Mouse (Mus musculus) cortical plate, adult 2 months (tissue): ENCODE data around the gene Zfyve26.

Source experiments
- CTCF ChIP-seq: fragments of 200-500 bp; IDR thresholded peaks from 2 replicates; pipeline ENCODE4 v1.5.1; 2011; ENCODE audit warnings: mild to moderate bottlenecking, control low read depth, low read length; ENCODE audit not compliant: insufficient read depth; ENCODE audit errors: extremely low read depth
- POLR2A ChIP-seq: fragments of 200-500 bp; IDR thresholded peaks from 2 replicates; pipeline ENCODE4 v1.6.1; 2011; ENCODE audit warnings: mild to moderate bottlenecking, low read length, control low read depth; ENCODE audit not compliant: insufficient read depth; ENCODE audit errors: extremely low read depth

GRCm38 (mm10) chr12:79242921-79243320, 53.2 kb downstream of the Zfyve26 start:
- no peak for TF ChIP-seq CTCF
- no peak for TF ChIP-seq POLR2A
